Mouse (Mus musculus) heart, postnatal 10 days (tissue): ENCODE results near the gene Fam49a. TPM values are rescaled to one million over a fixed set of nuclear protein-coding genes. Genes with fewer than 3 reads are reported as not detected.

Source experiments
- DNase-seq, 2 experiments: peaks; one replicate each; pipeline ENCODE4 v3.0.0; 2021
- intact Hi-C: fragments of 180-260 bp; cut with DNase I; formaldehyde crosslinking; loops from one replicate; pipeline ENCODE4 v1.15.1; 2025
- total RNA-seq, 2 experiments: library from RNA; stranded (reverse); gene quantifications; 2 replicates each; pipeline ENCODE4 v1.2.3; 2021

Fam49a gene
- total RNA-seq, 2 experiments from 2014 or later: 14.7 to 15.6 TPM

- intact Hi-C loops: loop anchor here (1.0 to 10.0 kb wide), 4 partner anchors 201 to 696 kb away; no protein-coding TSS in a partner anchor
Observed at GRCm38 (mm10) chr12:12421580-12421878, 159.6 kb downstream of the Fam49a start.

GRCm38 (mm10) chr12:12425188-12425587, 163.2 kb downstream of the Fam49a start:
- intact Hi-C loops: loop anchor here (10.0 kb wide), 1 partner anchor 350 kb away; no protein-coding TSS in a partner anchor
- DNase-seq: no peak

More at GRCm38 (mm10) chr12:12421580-12421878, 159.6 kb downstream of the Fam49a start:
- no peak for DNase-seq

- intact Hi-C loops: loop anchor here (10.0 kb wide), 1 partner anchor 348 kb away; no protein-coding TSS in a partner anchor
- no peak for DNase-seq
Observed at GRCm38 (mm10) chr12:12427285-12427684, 165.3 kb downstream of the Fam49a start.

GRCm38 (mm10) chr12:12428886-12429285, 166.9 kb downstream of the Fam49a start:
- intact Hi-C loops: loop anchor here (10.0 kb wide), 1 partner anchor 346 kb away; no protein-coding TSS in a partner anchor
- DNase-seq: no peak
